Mouse (Mus musculus) megakaryocyte, embryonic 14.5 days (primary cell): ENCODE results near the gene Fam196b.

ENCODE experiments used
- FLI1 ChIP-seq: IDR thresholded peaks from 2 replicates; pipeline ENCODE4 v1.6.1; 2012; ENCODE audit warnings: low read length, inconsistent platforms, mixed read lengths
- GATA1 ChIP-seq: IDR thresholded peaks from 3 replicates; pipeline ENCODE4 v1.6.1; 2012; ENCODE audit warnings: mixed read lengths, low read length, inconsistent platforms, borderline replicate concordance

DNA sequence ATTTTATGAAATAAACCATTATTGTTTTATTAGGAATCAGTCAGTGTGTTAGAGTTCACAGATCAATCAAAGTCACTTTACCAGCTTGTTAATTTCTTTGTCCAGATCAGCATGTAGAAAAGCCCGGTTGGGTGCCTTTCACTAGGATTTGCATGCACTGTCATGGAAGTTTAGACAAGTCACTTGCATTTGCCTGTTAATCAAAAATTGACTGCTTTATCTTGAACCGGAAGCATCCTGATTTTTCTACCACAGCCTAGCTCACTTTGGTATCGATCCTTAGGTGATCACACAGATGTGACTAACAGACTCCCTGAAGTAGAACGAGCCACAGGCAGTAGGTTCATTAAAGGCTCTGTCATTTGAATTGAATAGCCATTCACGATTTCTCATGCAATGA is 761 bp downstream of the Fam196b start:
- no peak for TF ChIP-seq GATA1
- no peak for TF ChIP-seq FLI1
